Mouse (Mus musculus) left cerebral cortex, postnatal 36 days (tissue): ENCODE results near the gene Krt9. TPM values are rescaled to one million over a fixed set of nuclear protein-coding genes. Genes with fewer than 3 reads are reported as not detected.
"Not testable (repeated sequence)": the region's sequence is repeated elsewhere in the genome, so short reads cannot be mapped to it uniquely, and the experiment has no call there.

Source experiments
- DNase-seq, 2 experiments: peaks; one replicate each; pipeline ENCODE4 v3.0.0; 2021 to 2022; ENCODE audit warnings: low spot score in 2 of 2, mixed read lengths in 1 of 2
- intact Hi-C: fragments of 180-260 bp; cut with DNase I; formaldehyde crosslinking; loops from one replicate; pipeline ENCODE4 v1.15.1; 2025
- total RNA-seq, 2 experiments: library from RNA; stranded (reverse); gene quantifications; 2 replicates each; pipeline ENCODE4 v1.2.3; 2021

Gene Krt9
- total RNA-seq = 1 to 10 TPM; 2.0 to 4.0 TPM

DNA sequence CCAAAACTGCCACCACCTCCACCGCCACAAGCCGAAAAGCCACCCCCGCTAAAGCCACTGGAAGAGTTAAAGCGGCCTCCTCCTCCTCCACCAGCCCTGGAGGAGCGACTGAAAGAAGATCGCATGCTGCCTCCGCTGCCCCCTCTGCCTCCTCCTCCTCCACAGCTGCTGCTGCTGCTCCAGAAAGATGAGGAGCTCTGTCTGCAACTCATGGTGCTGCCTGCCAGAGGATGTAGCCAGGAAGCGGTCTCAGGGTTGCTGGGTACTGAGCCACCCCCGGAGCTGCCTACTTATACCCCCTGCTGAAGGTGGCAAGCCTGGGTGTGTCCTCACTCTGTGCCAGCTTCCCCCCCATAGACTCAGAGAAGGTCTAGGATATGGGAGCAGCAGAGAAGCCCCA is at the start of gene Krt9:
Gene Krt9 (minus strand): TSS at position 255 of the 400 bp plus-strand sequence.
- peak; percentile 62 to 69 for DNase-seq
- intact Hi-C loops = no loop called here

DNA sequence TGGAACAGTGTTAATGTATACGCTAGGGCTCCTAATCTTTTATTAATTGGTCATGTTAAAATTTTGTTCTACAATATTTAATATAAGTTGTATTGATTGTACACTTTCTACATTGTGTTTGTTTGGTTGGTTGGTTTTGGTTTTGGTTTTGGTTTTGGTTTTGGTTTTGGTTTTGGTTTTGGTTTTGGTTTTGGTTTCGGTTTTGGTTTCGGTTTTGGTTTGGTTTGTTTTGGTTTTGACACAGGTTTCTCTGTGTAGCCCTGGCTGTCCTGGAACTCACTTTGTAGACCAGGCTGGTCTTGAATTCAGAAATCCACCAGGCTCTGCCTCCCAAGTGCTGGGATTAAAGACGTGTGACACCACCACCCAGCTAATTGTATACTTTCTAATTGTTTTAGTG is 47.2 kb upstream of the Krt9 start:
- DNase-seq, intact Hi-C loops: not testable (repeated sequence)

DNA sequence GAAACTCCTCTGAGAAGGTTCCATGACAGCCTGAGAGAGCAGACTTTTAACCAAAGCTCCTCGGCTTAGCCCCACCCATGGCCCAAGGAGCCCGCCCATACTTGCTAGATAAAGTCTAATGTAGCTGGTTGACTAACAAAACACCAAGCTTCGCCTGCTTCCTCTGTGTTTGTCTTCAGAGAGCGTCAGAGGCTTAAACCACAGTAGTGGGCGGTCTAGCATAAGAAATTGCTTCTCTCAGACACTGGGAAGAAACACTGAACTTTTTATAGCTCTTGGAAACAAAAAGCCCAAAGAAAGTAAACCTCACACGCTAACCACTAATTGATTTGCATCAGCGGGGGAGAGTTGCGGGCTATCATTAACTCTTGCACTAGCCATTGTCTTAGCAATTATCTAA is 28.7 kb upstream of the Krt9 start:
- no peak for DNase-seq
- intact Hi-C loops = no loop called here

DNA sequence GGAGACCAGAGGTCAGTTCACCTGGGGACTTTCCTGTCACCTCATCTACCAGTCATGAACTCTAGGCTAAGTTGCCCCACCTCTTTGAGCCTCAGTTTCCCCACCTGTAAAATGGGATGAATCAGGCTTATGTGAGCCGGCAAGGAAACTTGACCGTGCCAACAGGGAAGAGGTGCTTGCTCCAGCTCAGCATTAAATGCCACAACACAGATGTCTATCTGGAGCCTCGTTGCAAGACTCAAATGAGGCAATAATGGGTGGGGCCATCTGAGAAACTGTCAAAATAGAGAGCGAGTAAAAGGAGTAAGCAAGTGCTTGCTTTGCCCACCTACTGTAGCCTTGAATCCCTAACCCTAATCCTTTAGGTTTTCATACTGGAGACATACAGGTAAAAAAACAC is 26.3 kb upstream of the Krt9 start:
- DNase-seq = no peak

DNA sequence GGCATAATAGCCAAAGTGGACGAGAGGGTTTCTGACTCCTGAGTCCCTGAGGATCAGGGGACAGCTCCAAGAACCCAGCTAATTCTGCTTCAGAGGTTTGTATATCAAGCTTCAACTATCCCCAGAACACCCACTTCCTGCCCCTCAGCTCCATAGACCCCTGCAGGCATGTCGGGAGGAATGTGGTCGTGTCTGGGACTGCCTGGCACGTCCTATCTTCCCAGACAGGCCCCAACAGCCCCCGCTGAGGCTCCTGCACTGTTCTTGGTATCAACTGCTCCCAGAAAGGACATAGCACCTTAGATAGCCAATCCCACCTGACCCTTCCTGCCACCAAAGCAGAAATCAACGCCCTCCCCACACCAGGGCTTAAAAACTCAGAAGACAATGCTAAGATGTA is 15.5 kb upstream of the Krt9 start:
- intact Hi-C loops = no loop called here
- no peak for DNase-seq

More for the DNA sequence above, 26.3 kb upstream of the Krt9 start:
- intact Hi-C loops = no loop called here

DNA sequence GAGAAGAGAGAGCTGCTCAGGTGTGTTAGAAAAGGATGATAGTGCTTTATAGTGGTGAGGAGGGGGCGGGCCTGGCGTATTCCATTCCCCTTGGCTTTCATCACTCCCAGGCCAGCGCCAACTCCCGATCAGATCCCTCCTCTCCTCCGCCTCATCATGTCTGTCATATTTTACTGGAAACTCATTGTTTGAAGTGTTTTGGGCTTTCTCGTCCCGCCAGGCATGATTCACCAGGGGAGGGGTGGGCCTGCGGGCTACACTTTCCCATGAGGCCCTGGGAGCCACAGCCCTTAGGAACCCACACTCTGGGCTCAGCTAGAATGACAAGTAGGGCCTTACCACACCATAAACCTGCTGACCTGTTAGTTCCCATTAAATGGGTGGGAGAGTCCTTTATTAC is 14.5 kb upstream of the Krt9 start, which contains the start of gene Krt14:
Gene Krt14 (minus strand): TSS at position 51 of the 400 bp plus-strand sequence.
- intact Hi-C loops = no loop called here

DNA sequence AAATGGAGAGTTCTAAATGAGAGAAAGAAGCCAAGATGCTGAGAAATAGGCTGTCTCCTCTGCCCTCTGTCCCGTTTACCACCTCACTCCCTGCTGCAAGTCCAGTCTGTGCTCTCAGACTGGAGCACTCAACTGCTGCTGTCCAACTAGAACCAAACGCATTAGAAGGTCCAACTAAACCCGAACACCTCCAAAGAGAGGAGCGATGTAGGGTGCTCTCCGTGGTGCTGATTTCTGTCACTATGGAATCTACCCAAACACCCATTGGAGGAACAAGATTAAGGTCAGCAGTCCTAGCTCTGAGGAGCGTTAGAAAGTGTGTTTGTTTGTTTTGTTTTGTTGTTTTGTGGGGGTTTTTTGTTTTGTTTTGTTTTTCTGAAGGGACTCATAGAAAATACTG is 10.4 kb upstream of the Krt9 start:
- DNase-seq = no peak
- intact Hi-C loops = no loop called here

More for the DNA sequence above, 14.5 kb upstream of the Krt9 start, which contains the start of gene Krt14:
- DNase-seq = no peak

DNA sequence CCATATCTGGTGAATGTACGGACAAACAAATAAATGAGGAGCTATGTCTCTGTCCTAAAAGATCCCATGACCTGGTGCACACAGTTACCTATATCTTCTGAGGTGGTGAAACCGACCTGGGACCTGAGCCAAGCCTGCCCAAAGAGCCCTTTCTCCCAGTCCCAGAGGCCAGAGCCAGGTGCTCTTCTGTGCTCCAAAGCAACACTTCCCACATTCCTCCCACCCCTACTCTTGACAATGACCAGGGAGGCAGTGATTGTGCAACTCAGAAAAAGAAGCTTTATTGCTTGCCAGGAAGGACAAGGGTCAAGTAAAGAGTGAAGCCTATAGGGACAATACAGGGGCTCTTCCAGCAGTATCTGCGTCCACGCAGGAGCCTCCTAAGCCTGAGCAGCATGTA is 9.9 kb upstream of the Krt9 start:
- no peak for DNase-seq
- intact Hi-C loops = no loop called here

DNA sequence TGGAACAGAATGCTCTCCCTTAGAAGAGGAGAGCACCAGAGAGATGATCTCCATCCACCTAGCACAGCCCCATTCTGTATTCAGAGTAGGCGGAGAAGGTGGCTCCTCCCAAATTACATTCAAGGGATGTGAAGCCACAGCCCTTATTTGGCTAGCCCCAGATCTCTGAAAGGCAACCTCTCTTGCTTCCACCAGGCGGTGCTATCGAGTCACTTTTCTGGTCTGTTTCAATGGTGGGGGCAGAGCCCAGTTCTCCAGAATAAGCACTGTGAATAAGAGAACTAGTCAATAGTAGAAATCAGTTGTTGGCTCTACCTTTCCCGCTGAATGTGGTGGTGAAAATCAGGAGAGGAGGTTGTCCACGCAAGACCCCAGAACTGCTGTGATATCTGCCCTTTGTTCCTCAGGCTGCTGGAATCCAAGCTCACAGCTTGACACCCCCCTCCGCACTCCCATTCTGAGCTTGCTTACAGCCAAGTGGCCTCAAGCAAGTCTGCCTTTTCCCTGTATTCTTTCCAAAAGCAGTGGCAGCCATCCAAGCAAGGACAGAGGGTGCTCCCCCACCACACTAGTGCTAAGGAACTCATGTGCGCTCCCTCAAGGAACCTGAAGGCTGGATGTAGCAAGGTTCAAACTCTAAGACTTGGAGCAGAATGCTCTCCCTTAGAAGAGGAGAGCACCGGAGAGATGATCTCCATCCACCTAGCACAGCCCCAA is 7.2 kb upstream of the Krt9 start:
- intact Hi-C loops = loop anchor here (1.0 kb wide), 1 partner anchor 82 kb away; no protein-coding TSS in a partner anchor
- peak; percentile 29 to 42 for DNase-seq

DNA sequence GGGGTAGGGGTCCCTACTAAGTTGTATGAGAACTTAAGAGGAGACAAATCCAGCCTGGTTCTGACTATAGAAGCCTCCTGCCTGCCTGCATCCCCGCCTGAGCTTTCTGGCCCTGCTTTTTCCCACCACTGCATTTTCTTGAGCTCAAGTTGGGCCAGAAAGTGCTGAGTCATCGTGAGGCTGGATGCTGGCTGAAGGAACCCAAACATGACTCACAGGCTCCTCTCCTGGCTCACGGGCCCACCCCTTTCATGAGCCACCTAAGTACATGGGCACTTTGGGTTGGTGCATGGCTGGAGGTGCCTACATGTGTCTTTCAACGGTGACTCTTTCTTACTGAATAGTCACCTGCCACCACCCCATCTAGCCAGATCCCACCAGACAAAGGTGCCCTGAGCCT is 5.6 kb upstream of the Krt9 start:
- DNase-seq = peak; percentile 60 to 69

DNA sequence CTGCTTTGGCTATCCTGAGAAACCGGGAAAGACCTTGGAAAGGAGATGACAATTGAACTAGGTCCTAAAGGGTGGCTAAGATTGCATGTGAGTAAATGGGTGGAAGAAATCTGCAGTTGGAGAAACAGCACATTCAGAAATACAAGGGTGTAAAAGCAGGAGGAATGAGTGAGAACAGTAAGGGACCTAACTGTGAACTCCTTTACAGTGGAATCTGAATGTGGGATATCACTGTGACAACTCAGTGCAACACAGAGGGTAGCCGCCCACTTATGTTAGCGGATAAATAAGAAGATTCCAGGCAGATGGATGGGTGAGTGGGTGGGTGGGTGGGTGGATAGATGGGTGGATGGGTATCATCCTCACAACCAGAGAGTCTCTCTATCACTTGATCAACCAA is 1.2 kb downstream of the Krt9 start:
- intact Hi-C loops = no loop called here
- DNase-seq = no peak

More for the DNA sequence above, 5.6 kb upstream of the Krt9 start:
- intact Hi-C loops = no loop called here

DNA sequence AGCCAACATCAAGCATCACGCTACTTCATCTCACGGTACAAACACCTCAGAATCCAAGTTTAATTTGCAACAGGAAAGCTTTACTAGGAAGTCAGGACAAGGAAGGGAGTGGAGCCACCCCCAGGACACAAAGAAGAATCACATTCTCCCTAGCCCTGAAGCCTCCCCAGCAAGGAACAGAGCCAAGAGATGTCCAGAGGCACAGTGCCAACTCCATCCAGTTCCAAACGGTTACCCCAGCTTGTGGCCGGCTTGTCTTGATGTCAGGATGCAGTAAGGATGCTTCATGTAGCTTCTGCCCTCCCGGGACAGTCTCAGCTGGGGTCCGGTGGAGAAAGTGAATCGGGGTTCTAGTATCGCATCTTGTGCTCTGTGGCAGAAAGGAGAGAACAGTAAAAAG is 6.3 kb downstream of the Krt9 start:
- DNase-seq = no peak
- intact Hi-C loops = no loop called here

DNA sequence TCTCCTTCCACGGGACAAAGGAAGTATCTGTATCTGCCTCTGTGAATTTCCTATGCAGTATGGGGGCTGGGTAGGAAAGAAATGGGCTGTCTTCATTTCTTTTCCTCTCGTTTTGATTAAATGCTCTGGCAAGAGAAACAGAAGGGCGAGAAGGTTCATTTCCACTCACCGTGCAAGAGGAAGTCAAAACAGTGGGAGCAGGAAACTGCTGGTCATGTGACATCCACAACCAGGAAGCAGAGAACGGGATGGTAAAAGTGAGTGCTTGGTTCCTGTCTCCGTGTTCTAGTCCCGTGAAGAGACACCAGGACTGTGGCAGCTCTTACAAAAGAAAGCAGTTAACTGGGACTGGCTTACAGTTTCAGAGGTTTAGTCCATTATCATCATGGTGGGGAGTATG is 11.3 kb downstream of the Krt9 start:
- intact Hi-C loops = no loop called here
- no peak for DNase-seq

DNA sequence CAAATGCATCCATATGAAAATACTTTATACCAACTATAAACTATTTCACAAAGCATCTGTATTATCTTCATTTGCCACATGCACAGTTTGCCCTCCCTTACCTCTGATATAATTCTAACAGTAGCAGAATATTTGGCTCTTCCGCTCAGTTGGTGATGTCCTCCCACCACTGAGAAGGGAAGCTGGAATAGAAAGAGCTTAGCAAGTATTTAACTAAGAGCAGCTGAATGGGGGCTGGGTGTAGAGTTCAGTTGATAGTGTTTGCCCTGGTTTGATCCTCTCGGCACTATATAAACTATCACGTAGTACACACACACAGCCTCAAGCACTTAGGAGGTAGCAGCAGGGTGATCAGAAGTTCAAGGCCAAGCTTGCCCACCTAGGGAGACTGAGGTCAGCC is 13.8 kb downstream of the Krt9 start:
- no peak for DNase-seq
- intact Hi-C loops = no loop called here

DNA sequence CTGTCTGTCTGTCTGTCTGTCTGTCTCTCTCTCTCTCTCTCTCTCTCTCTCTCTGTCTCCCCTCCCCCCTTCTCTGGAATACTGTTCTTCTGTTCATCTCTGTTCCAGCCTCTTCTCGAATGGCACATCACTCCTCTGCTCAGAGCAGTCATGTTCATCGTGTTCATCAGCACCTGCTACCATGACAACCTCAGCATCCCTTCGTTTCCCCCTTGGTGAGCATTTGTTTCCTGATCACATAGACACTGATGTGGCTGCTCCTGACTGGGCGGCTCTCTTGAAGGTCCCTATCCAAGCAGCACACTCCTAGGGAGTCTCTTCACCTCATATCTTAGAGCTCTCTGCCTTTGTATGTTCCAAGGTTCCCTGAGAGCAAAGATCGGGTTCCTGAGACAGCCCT is 14.7 kb downstream of the Krt9 start:
- intact Hi-C loops = no loop called here
- no peak for DNase-seq

DNA sequence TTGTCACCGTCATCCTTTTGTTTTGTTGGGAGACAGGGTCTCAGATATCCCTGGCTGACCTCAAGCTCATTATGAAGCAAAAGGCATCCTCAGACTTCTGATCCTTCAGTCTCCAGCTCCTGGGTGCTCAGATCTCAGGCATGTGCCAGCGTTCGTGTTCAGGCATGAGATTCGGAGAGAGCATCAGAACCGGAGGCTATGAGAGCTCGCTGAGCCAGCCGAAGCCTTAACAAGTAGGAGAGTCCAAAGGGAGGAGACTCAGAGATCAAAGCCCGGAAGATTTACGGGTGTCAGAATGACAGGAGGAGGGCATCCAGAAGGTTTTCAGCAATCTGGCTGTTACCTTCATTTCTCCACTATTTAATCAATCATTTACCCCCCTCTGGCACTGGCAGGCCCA is 16.3 kb downstream of the Krt9 start:
- intact Hi-C loops = no loop called here
- no peak for DNase-seq

DNA sequence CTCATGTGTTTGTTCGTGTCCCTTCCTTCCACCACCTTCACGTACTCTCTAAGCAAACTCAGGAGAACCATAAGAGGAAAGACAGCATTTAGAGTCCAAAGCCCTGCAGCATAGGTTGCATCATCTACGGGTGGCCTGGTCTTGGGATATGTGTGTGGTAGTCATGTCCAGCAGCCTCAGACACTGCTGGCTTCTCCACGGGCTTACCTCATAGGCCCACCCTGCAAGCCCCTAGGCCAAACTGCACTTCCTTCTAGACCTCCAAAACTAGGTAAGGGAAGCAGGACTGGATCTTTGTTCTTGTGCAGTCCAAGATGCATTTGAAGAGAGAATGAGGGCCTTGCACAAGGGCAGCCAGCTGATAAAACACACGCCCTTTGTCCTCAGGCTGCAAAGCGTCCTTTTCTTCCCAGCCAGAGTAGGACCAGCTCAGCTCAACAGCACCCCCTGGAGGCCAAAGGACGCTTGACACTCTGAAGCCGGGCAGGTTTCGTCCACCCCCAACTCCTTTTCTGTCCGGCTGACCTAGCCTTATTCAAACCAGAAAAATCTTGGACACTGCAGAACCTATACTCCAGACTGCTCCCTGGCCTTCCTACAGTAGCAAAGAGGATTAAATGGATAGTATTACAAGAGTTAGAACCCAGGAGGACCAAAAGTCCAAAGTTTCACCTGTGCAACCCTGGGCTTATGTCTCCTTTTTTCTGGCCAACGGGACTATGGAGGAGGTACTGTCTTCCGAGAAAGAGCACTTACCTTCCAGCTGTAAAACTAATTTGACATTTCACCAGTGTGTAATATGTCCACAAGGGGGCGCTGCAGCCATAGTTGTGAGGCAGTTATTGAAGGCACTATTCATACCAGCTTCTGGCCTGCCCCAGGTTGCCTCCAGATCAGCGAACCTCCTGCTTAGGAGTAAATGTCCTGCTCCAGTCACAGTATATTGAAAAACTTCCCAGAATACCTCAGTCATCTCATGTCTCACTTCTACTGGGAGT is 24.0 kb downstream of the Krt9 start:
- peak; percentile 58 to 68 for DNase-seq
- intact Hi-C loops = loop anchor here (1.0 to 10.0 kb wide), 3 partner anchors 113 to 784 kb away; partner anchors contain the start of gene Krt10

DNA sequence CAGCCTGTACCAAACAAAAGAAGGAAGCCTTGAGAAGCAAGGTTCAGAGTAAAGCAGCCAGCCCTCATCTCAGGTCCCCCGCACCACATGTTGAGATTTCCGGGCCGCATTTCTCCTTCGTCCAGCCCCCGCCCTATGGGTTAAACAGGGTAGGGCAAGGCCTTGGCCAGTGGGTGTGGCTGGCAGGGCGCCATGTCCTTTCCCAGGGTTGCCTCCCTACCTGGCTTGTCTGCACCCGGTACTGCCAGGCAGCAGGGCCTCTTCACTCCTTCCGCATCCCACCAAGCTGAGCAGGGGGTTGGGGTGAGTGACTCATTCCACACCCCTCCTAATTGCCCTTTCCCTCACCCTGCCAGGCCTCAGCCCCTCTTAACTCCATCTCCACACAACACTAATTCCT is 25.0 kb downstream of the Krt9 start:
- DNase-seq = no peak
- intact Hi-C loops = loop anchor here (10.0 kb wide), 1 partner anchor 783 kb away; the partner anchor contains the start of gene Krt10

DNA sequence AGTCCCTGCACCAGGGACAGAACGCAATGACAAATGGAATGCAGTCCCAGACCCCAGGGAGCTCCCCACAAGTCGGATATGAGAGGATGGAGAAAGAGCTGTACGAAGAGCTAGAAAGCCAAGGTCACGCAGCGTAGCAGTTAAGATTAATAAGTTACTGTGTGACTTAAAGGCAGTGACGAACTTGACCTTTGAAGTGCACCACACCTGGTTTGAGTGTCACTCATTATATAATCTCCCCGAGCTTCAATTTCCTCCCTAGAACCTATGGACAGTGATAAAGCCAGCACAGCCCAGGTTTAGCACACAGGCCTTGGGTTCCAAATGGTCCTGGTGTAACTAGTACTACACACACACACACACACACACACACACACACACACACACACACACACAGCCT is 28.7 kb downstream of the Krt9 start:
- DNase-seq = no peak

DNA sequence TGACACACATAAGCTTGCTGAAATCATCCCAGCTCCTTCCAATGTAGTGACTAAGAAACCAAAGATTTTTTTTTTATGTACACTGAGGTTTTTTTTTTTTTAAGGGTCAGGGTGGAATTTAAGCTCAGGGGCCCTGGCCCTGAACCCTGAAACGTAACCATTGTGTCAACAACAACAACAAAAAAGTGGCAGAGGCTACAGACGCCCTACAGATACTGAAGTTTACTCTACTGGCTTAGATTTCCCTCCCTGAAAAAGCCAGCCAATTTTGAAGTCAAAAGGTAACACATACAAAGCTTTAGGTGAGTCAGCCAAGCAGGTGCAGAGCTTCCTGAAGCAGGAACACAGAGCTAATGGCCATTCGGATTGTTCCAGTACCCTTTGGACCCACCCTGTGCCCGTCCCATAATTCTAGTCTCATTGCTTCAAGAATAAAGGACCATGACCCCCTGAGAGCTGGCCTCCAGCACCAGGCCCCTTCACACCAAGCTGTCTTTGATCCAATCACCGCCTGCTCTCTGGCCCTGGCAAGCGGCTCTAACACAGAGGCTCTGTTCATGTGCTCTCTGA is 35.1 kb downstream of the Krt9 start:
- intact Hi-C loops = no loop called here
- no peak for DNase-seq

More for the DNA sequence above, 28.7 kb downstream of the Krt9 start:
- intact Hi-C loops = loop anchor here (10.0 kb wide), 1 partner anchor 780 kb away; the partner anchor contains the start of gene Krt10
